ENCODE assay signal across 18 mouse cellular contexts in the genomic region with DNA sequence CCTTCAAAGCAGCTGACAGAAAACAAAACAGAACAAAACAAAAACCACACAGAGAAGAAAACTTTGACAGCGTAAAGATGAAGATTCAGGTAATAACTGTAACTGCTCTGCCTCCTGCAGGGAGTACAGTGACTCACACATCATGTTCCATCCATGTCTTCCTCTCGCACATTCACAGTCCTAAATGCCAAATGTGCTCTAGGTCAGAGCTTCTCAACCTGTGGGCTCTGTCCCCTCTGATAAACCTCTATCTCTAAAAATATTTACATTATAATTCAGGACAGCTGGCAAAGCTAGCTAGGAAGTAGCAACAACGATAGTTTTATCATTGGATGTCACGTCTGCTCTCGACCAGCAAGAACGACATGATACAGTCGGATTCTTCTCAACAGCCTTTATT.
DNase-seq lines count a peak whose midpoint lies in the region; ATAC-seq and TF ChIP-seq lines count a peak whose summit lies in the region.
"Had no signal": no experiment of that assay in that cellular context is flagged by ENCODE, and none has a peak within 500 bp of the region (broad histone marks: within the 10 kb centered on the region; RNA-seq: fewer than 3 reads in every experiment).

No protein-coding gene starts in this region.

- H3K36me3 ChIP-seq in liver, embryonic 13.5 days: no peaks in the 10 kb centered on the region
- no peaks in the 10 kb centered on the region for H3K36me3 ChIP-seq in liver, embryonic 11.5 days (ENCODE audit: control insufficient read depth, insufficient read depth, low read length)
- H3K36me3 ChIP-seq in liver, embryonic 14.5 days (replicated peaks; ENCODE audit: control insufficient read depth, insufficient read depth, low read depth): no peaks in the 10 kb centered on the region
- H3K36me3 ChIP-seq: embryonic facial prominence, embryonic 12.5 days; forebrain, embryonic 15.5 days; heart, embryonic 12.5 days; hindbrain, embryonic 10.5 days had no signal

- no peak overlapping the region for H3K9ac ChIP-seq in liver, embryonic 13.5 days
- H3K9ac ChIP-seq in liver, embryonic 11.5 days (ENCODE audit: low read depth, low read length): no peak overlapping the region
- no peak overlapping the region for H3K9ac ChIP-seq in liver, embryonic 14.5 days (replicated peaks)
- H3K9ac ChIP-seq: embryonic facial prominence, embryonic 12.5 days; forebrain, embryonic 15.5 days; heart, embryonic 12.5 days; hindbrain, embryonic 14.5 days had no signal

- no peak overlapping the region for H3K4me3 ChIP-seq in liver, embryonic 13.5 days (replicated peaks)
- no peak overlapping the region for H3K4me3 ChIP-seq in liver, embryonic 11.5 days (ENCODE audit: low read depth, low read length)
- H3K4me3 ChIP-seq in liver, embryonic 14.5 days (ENCODE audit: insufficient read depth in 1 of 2, low read depth in 2 of 2, low read length in 2 of 2): no peak overlapping the region
- H3K4me3 ChIP-seq: embryonic facial prominence, embryonic 12.5 days; forebrain, embryonic 15.5 days; heart, adult 2 months; heart, embryonic 12.5 days; hindbrain, embryonic 10.5 days had no signal

- H3K4me2 ChIP-seq in liver, embryonic 13.5 days: no peak overlapping the region
- H3K4me2 ChIP-seq in liver, embryonic 11.5 days: no peak overlapping the region
- H3K4me2 ChIP-seq in liver, embryonic 14.5 days (ENCODE audit: low read depth): no peak overlapping the region
- H3K4me2 ChIP-seq: embryonic facial prominence, embryonic 12.5 days; forebrain, embryonic 15.5 days; heart, embryonic 12.5 days; hindbrain, embryonic 14.5 days had no signal

- 54% methylated on average over 7 of the region's 7 CpGs for WGBS in liver, embryonic 13.5 days (ENCODE audit: insufficient replicate concordance)
- WGBS in liver, embryonic 11.5 days: 75% methylated on average over 7 of the region's 7 CpGs
- 40% methylated on average over 7 of the region's 7 CpGs for WGBS in liver, embryonic 14.5 days (ENCODE audit: insufficient replicate concordance)

- no peak overlapping the region for H3K27ac ChIP-seq in liver, embryonic 13.5 days
- no peak overlapping the region for H3K27ac ChIP-seq in liver, embryonic 11.5 days (ENCODE audit: low read depth, low read length)
- H3K27ac ChIP-seq in liver, embryonic 14.5 days: no peak overlapping the region
- H3K27ac ChIP-seq: embryonic facial prominence, embryonic 12.5 days; forebrain, embryonic 15.5 days; heart, adult 2 months; hindbrain, embryonic 10.5 days; hindbrain, embryonic 14.5 days had no signal

- peak; percentile 10; the same call in 1 of the 2 replicates for TF ChIP-seq CTCF in liver, embryonic 14.5 days (IDR thresholded peaks at IDR 0.05; ENCODE audit: low read depth)

- no peak for DNase-seq in liver, embryonic 13.5 days
- no peak for DNase-seq in liver, embryonic 11.5 days (ENCODE audit: low spot score)
- peak; percentile 50 for DNase-seq in MEL-GATA-1-ER (ENCODE audit: extremely low read depth, low read depth)
- DNase-seq in liver, embryonic 14.5 days (ENCODE audit: low read depth in 3 of 3, low spot score in 3 of 3): no peak
- DNase-seq in thymus, adult 18-20 months: no peak
- DNase-seq: adrenal gland, postnatal 10 days; cerebellum, adult 11 months; cerebellum, adult 8-10 months; cerebellum, postnatal 14 days; gastrocnemius, postnatal 36 days; heart, adult 2 months had no signal

- TF ChIP-seq EP300 in liver, embryonic 14.5 days (IDR thresholded peaks at IDR 0.05; ENCODE audit: low read depth): no peak; the same call in 1 of the 2 replicates

- H3K27me3 ChIP-seq in liver, embryonic 13.5 days: no peaks in the 10 kb centered on the region
- no peaks in the 10 kb centered on the region for H3K27me3 ChIP-seq in liver, embryonic 11.5 days (replicated peaks; ENCODE audit: control insufficient read depth, insufficient read depth, low read length)
- H3K27me3 ChIP-seq in liver, embryonic 14.5 days (ENCODE audit: control insufficient read depth, insufficient read depth, low read length): no peaks in the 10 kb centered on the region
- H3K27me3 ChIP-seq: embryonic facial prominence, embryonic 12.5 days; forebrain, embryonic 15.5 days; heart, embryonic 12.5 days had no signal

- H3K4me1 ChIP-seq in liver, embryonic 13.5 days (replicated peaks): peaks cover 11% of the 10 kb centered on the region
- peaks cover 4% of the 10 kb centered on the region; the same call in 1 of the 2 replicates for H3K4me1 ChIP-seq in liver, embryonic 11.5 days (replicated peaks; ENCODE audit: control insufficient read depth, insufficient read depth, low read length)
- peaks cover 0 to 6% of the 10 kb centered on the region in 2 experiments; a peak in 2 of 4 replicates for H3K4me1 ChIP-seq in liver, embryonic 14.5 days (replicated peaks; ENCODE audit: control insufficient read depth in 2 of 2, insufficient read depth in 2 of 2, low read length in 1 of 2)
- H3K4me1 ChIP-seq: embryonic facial prominence, embryonic 12.5 days had no signal

- no peaks in the 10 kb centered on the region for H3K9me3 ChIP-seq in liver, embryonic 13.5 days (replicated peaks)
- no peaks in the 10 kb centered on the region for H3K9me3 ChIP-seq in liver, embryonic 11.5 days (ENCODE audit: control insufficient read depth, low read length)
- no peaks in the 10 kb centered on the region for H3K9me3 ChIP-seq in liver, embryonic 14.5 days (ENCODE audit: control insufficient read depth, low read length)
- H3K9me3 ChIP-seq: embryonic facial prominence, embryonic 12.5 days; forebrain, embryonic 15.5 days; heart, embryonic 12.5 days; hindbrain, embryonic 10.5 days had no signal

- peak; percentile 48; the same call in 1 of the 2 replicates for ATAC-seq in liver, embryonic 13.5 days (ENCODE audit: low read depth)
- ATAC-seq in liver, embryonic 11.5 days (replicated peaks; ENCODE audit: low FRiP score): no peak
- peak; percentile 62; the same call in 1 of the 2 replicates for ATAC-seq in liver, embryonic 14.5 days (ENCODE audit: insufficient read depth)
- ATAC-seq in megakaryocyte-erythroid progenitor cell, adult 5-6 weeks (replicated peaks; ENCODE audit: low FRiP score, low TSS enrichment, poor library complexity, severe bottlenecking): peak; percentile 94
- no peak for ATAC-seq in granulocyte monocyte progenitor cell, adult 5-6 weeks (replicated peaks; ENCODE audit: poor library complexity, severe bottlenecking)
- ATAC-seq: forebrain, embryonic 15.5 days had no signal

Comparison
In these comparisons a context has a peak if more than half of its experiments do, and no peak if none do; other contexts are left out.
1. ATAC-seq: peak in liver, embryonic 13.5 days (single experiment), liver, embryonic 14.5 days (single experiment) and megakaryocyte-erythroid progenitor cell, adult 5-6 weeks (single experiment); none in liver, embryonic 11.5 days (single experiment) and granulocyte monocyte progenitor cell, adult 5-6 weeks (single experiment).